Mouse (Mus musculus): ENCODE results near the gene Igsf11.

GRCm38 (mm10) chr16:38998496-38999258, 106.2 kb downstream of the Igsf11 start:
- no peak for TF ChIP-seq CTCF (IDR thresholded peaks at IDR 0.05; ENCODE audit: low read depth)
- TF ChIP-seq EP300 (IDR thresholded peaks at IDR 0.05; ENCODE audit: low read depth), result no peak

Data from liver, embryonic 14.5 days (tissue).